Mouse (Mus musculus) brain, embryonic 18.5 days (tissue): Measurements from ENCODE around the gene Olfr1412.

ENCODE experiments used
- DNase-seq: peaks from one replicate; pipeline ENCODE4 v3.0.0-alpha.2; 2012; ENCODE audit warnings: low read depth, low spot score

The Olfr1412 gene

DNA sequence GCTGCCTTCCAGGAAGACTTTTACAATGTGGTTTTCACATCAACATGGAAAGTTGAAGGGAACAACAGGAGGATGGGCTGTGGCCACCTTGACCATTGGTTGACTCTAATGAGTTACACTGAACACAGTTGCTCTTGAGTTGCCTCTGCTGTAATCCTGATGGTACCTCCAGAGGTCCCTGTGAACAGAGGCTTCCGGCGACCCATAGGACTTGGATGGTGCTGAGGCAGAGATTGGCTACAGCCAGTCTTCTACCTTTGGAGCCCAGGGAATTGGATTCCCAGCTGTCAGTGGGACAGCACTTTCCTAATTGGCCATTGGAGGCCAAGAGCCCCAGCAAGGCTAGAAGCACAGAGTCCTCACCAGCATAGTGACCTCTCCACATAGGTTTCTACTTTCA, at the start of gene Olfr1412:
Olfr1412 (plus strand) TSS at position 301 of the 400 bp plus-strand sequence.
- DNase-seq = no peak

DNA sequence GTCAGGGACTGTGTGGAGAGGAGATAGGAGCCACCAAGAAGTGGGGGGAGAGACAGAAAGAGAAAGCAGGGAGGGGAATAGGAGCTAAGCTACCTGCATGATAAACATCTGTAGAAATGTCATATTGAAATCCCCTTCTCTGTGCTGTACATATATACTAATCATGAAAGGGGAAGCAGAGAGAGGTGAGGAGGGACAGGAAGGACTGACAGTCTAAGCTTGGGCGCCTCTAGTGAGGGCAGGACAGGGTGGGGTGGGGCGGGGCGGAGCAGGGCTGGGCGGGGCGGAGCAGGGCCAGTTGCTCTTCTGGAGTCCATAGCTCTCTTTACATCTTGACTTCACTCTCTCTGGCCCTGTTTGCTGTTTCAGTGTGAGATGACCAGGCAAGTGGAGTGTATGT, 48.6 kb upstream of the Olfr1412 start:
- no peak for DNase-seq

DNA sequence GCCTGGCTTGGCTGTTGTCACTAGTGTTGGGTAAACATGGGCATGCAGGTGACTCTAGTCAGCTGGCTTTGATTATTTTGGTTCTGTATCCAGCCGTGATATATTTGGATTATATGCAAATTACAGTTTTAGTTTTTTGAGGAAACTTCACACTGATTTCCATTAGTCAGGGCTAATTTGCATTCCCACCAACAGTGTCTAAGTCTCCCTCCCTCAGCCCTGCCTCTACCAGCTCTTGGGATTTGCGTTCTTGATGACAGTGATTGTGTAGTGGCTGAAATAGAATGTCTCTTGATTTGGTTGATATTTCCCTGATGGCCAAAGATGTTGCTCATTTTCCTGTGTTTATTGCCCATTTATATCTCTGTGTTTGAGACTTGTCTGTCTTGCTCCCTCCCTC, 46.5 kb upstream of the Olfr1412 start:
- DNase-seq = peak; percentile 16

DNA sequence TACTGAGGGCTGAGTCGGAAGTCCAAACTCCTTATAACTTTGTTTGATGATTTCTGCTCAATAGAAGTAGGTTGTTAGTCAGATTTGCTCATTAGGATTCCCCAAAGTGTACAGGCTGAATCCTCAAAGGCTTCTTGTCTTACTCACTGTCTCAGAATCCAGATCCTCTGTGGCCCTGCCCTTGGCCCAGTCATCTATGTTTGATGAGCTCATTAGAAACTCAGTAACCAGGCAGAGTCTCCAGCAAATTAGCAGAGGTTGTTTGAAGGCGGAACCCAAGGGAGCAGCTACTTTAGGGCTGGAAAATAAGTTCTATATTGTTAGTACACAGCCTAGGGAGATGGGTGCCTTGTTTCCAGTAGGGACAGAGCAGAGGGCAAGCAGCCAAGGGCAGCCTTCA, 39.6 kb upstream of the Olfr1412 start:
- no peak for DNase-seq

DNA sequence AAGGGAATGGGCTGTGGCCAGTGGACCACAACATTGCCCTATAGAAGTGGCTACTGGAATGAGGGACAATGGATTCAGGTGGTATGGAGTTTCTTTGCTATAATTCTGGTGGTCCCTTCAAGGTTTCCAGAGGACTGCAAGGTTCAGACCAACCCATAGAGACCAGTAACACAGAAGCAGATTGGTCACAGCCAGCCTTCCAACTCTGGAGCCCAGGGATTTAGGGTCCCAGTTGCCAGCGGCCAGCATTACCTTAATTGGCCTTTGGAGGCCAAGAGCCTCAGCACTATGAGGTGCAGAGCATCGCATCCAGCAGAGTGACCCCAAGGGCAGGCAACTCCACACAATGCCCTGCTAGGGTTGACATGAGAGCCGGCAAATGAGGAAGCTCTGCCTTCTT, 14.6 kb upstream of the Olfr1412 start, which contains the start of gene Olfr1413:
Olfr1413 (plus strand) TSS at position 301 of the 400 bp plus-strand sequence.
- DNase-seq = no peak

DNA sequence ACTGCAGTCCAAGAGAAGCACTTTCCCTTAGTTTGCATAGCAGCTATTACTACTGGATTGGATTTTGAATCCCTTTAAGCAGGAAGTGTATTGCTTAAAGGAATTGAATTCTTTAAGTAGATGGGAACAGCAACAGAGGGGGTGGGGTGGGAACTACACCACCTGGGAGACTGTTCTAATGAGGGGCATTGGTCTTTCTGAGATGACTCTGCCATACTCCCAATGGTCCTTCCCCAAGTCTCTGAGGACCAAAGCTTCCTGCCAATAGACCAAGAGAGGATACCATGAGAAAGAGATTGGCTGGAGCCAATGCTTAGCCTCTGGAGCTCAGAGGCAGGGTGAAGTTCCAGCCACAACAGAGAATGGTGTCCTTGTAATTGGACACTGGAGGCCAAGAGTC, 8.5 kb downstream of the Olfr1412 start, which contains the start of gene Olfr1411:
Olfr1411 (plus strand) TSS at position 301 of the 400 bp plus-strand sequence.
- no peak for DNase-seq

DNA sequence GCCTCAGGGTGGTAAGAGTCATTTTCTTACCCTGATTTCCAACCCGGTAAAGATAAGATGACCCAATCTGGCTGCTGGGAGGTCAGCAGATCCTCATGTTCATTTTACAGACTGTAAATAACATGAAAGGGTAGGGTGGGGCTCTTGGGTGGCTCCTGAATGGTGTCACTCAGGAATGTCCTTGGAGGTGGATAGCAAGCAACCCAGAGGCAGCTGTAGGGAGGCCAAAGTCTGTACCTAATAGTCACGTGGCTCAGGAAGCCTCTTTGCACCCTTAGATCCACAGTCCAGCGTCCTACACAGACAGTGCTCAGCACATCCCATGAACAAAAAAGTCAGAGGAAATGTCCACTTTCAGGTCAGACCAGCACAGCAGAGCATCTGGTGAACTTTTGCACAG, 10.4 kb downstream of the Olfr1412 start:
- no peak for DNase-seq

DNA sequence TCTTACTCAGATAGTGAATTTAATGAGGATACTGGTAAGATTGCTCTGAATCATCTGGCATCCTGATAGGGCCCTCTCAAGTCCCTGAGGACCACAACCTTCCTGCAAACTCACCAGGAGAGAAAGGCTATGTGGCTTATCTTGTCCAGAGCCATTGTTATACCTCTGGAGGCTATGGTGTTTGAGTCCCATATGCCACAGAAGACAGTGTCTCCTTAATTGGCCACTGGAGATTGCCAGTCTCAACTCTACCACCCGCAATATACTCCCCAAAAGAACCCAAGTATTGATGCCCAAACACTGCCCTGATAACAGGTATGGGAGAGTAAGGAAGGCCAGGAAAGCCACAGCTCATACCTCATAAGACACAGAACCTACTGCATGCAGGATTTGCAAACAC, 19.9 kb downstream of the Olfr1412 start, which contains the start of gene Olfr1410:
Olfr1410 (plus strand) TSS at position 301 of the 400 bp plus-strand sequence.
- no peak for DNase-seq

DNA sequence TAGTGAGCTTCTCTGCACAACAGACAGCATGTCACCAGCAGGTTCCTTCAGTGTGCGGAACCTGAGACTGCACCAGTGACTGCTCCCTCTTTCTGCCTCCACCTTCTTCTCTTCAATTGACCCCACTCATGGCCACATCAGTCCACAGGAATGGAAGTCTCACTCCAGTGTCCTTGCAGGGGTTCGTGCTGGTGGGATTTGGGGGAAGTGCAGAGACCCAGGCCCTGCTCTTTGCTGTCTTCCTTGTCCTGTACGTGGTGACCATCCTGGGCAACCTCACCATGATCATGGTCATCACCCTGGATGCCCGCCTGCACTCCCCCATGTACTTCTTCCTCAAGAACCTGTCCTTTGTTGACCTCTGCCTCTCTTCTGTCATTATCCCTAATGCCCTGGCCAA, 22.1 kb downstream of the Olfr1412 start:
- DNase-seq = no peak

DNA sequence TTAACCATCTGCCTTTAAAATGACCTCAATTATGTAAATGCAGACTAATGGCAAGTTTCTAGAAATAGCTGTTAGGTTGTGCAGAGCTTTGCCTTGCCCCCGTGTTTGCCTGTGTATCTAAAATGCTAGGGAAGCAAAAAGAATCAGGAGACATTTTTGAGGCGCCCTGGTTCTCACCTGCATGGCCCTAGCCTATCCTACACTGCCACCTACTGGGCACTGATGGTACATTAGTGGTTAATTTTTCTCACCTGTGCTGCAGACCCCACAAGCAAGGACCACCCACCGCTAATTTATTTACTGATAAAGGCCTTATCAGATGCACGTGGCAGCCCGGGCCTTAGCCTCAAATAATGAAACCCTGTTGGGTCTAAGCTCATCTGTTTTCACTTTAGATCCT, 25.4 kb downstream of the Olfr1412 start:
- DNase-seq = peak; percentile 10

DNA sequence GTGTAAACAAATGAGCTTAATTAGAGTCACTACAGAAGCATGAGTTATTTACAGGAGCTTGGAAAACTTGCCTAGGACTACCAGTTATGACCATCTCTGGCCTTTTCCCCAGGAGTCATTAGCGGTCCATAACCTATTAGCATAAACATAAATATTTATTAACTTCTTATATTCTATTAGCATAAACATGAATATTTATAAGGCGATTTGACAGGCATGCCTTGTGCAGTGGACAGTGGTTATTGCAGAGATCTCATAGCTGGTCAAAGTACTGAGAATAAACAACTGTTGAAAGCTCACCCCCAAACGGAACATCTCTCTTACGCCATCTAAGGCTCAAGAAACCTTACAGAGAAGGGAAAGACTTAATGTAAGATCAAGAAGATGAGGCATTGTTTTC, 27.6 kb downstream of the Olfr1412 start:
- DNase-seq = no peak

DNA sequence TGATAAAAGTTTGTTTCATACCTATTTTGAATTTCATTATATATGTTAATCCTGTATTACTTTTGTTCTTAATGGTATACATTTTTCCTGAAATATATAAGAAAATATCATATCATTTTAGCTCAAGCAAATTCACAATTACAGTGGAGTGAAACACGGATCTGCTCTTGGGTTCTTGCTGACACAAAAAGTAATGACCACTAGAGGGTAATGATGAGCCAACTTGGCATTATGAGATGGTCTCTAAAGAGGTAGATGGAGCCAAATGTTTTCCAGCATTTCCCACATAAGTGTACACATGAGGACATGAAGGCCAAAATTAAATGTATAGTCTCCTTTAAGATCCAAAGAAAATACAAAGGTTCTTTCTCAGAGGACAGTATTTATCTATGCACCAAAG, 28.9 kb downstream of the Olfr1412 start:
- DNase-seq = peak; percentile 22

DNA sequence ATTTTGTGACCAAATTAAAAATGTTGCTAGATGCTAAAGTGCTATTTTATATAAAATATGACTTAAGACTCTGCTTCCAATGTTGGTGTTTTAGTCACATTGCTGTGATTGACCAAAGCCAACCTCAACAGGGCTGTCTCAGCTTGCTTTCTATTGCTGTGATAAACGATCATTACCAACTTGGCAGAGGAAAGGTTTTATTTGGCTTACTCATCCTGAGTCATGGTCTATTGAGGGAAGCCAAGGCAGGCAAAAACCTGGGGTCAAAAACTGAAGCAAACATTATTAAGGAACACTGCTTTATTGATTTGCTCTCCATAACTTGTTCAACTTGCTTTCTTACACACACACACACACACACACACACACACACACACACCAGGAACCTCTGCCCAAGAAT, 30.5 kb downstream of the Olfr1412 start:
- DNase-seq = no peak

DNA sequence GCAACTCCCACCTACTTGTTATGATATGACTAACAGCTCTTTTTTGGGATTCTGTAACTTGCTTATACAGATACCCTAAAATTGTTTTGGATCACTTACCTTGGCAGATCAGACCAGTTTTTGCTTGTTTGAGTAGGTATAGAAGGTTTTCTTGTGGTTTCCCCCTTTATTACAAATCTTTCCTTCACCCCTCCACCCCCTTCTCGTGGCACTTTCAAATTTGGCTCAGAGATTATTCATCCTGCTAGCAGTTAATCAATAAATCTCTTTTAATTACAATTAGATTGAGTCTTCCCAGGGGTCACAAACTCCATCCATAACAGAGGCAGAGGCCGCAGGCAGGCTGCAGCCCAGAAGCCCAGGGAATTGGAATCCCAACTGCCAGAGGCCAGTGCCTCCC, 31.9 kb downstream of the Olfr1412 start, which contains the start of gene Olfr12:
Olfr12 (plus strand) TSS at position 301 of the 400 bp plus-strand sequence.
- DNase-seq = no peak

DNA sequence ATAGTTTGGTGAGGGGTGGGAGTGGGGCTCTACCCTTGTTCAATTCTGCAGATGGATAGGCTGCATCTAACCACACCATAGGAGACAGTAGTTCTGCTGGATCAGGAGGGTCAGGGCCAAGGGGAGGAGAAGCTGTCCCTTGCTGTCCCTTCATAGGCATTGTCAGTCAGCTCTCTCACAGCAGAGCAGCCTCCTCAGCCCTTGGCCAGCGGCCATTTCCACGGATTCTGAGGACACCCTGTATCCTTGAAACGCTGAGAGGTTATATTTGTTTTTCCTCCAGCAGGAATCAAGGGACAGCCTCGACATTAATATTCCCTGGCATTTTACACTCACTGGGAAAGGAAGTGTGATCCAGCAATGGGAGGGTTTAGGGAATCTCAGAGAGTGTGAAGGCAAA, 32.8 kb downstream of the Olfr1412 start:
- no peak for DNase-seq

DNA sequence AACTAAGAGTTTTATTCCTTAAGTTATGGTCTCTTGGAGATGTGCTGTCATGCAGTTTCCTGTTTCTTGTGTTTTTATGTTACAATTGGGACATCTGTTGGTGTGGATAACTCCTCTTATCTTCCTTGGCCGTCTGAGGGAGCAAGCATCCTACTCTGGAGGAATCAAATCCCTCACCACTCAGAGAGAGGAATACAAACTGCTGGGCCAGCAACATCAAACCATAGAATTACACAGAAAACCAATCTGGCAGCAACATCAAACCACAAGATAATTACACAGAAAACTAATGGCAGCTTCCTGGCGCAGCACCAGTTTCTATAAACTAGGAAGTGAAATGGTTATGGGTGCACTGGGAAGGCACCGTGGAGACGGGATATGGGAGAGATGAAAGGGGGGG, 42.6 kb downstream of the Olfr1412 start:
- DNase-seq = no peak

DNA sequence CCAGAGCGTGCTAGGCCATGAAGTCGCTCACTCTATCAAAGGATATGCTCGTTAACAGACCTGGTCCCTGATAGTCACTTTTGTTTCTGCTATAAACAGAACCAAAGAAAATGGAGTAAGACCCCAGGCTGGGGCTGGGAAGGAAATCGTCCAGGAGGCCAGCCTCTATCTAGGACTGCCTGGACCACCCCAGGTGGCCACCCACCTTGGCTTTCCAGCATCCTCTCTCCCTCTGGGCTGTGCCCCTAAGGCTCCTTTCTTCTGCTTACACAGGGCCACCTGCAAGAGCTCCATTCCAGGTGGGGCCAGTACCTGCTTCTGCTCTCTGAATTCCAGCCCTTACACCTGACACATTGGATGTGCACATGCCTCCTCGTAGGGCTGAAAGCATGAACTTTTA, 46.6 kb downstream of the Olfr1412 start:
- DNase-seq = no peak

DNA sequence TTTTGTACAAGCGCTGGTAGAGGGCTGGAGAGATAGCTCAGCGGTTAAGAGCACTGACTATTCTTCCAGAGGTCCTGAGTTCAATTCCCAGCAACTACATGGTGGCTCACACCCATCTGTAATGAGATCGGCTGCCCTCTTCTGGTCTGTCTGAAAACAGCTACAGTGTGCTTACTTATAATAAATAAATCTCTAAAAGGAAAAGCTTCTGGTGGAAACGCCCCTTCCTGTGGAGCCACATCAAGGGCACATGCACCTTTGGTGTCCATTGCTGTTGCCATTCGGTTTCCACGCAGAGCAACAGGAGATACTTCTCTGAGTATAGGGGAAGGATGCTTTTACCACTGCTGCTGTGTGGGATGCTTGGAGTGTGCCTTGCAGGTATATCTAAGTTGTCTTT, 47.4 kb downstream of the Olfr1412 start:
- no peak for DNase-seq

DNA sequence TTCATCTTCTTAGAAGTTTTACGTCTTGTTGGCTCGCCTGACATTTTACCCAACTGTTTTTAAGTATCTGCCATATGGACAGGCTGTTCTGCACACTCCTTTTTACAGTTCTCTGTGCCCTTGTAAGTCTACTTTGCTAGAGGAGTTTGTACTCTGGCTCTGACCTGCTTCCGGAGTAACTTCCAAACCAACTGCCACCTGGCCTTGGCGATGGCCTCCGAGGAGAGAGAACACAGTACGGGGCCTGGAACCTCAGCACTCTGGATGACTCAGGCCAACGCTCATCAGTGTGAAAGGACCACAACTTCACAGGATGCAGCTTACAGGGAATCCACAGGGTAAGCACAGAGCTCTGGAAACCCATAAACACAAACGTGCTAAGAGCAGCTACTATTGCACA, 48.1 kb downstream of the Olfr1412 start:
- DNase-seq = no peak

DNA sequence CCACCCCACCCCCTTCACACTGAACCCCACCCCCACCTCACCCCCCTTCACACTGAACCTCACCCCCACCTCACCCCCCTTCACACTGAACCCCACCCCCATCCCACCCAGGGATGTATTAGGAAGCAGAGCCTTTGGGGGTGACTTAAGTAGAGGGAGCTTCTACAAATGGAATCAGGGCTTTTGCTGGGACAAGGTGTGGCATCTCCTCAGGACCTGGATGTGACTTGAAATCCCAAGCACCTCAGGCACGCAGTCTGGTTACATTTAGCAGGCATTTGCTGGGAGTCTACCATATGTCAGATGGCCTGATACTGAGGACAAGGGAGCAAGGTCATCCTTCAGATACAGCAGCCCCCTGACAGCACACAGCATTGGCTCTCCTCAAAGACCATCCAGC, 49.0 kb downstream of the Olfr1412 start:
- DNase-seq = no peak

DNA sequence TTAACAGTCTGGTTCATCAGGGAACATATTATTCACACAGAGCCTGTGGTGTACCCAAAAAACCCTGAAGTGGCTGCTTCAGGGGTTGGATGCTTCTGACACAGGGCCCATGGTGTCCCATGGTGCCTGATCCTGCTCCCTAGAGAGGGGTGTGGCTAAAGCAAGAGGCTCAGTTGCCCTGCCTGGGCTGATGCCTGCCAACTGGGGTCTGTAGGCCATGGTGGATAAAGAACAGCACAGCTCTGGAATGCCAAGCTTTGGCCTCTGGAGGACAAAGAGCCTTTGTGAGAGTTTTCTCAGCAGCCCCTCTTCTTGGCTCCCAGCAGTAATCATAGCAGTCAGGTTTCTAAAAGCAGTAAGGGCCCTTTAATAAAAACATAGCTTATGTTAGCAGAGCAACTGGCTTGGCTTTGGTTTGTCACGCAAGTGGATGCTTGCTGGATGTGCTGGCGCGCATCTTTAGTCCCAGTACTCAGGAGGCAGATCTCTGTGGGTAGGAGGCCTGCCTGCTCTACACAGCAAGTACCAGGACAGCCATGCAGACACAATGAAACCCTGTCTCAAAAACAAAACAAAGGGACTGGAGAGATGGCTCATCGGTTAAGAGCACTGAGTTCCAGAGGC, 49.5 kb downstream of the Olfr1412 start:
- DNase-seq = no peak

DNA sequence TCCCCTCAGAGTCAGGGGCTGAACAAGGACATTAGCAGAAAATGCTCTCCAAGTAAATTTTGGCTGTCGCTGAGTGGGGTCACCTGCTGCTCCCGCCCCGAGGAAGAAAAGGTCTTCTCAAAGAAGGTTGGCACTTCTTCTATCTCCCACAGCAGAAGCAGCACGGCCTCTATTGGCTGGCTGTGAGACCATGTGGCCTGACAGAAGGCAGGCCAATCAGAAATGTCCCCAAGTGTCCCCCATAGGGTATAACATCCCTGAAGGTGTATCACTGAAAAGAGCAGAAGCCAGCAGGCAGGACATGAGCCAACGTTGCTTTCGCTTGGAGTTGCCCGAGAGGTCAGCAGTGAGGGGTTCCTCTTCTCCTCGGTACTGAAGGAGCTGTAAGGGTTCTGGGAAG, 50.4 kb downstream of the Olfr1412 start:
- DNase-seq = no peak

DNA sequence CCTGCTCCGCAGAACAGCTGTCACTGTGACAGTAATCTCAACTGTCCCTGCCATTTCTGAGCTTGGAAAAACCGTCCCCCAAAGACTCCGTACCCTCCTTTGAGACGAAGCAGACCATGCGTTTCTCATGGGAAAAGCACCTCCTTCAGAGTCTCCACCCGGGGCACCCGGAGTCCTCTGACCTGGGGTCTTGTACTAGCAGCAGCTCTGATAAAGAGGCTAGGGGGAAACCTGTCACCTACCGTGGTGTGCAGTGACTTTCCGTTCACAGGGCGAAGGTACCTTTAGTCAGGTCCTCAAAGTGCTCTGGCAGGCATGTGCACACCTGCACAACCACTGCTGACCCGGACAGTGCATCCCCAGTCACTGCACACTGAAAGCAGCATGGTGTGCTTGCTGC, 51.1 kb downstream of the Olfr1412 start:
- no peak for DNase-seq
